Mouse (Mus musculus) embryonic stem cell, embryonic (primary cell): ENCODE measurements around the gene Ip6k1.

Experiments used
- CTCF ChIA-PET, 4 experiments: fragments of 300-600 bp in 2 of 4; fragments of 350-600 bp in 2 of 4; sonication (Branson Sonifier 250); formaldehyde crosslinking; loops; one replicate each; lab custom pipeline; 2022; ENCODE audit warnings: inconsistent platforms in 2 of 4; lab: Charles Lee
- POLR2A ChIA-PET, 4 experiments: fragments of 300-600 bp in 2 of 4; fragments of 350-600 bp in 2 of 4; sonication (Branson Sonifier 250); formaldehyde crosslinking; loops; one replicate each; lab custom pipeline; 2022; ENCODE audit warnings: antibody characterized with exemption in 4 of 4, inconsistent platforms in 1 of 4; lab: Charles Lee

Gene Ip6k1

DNA sequence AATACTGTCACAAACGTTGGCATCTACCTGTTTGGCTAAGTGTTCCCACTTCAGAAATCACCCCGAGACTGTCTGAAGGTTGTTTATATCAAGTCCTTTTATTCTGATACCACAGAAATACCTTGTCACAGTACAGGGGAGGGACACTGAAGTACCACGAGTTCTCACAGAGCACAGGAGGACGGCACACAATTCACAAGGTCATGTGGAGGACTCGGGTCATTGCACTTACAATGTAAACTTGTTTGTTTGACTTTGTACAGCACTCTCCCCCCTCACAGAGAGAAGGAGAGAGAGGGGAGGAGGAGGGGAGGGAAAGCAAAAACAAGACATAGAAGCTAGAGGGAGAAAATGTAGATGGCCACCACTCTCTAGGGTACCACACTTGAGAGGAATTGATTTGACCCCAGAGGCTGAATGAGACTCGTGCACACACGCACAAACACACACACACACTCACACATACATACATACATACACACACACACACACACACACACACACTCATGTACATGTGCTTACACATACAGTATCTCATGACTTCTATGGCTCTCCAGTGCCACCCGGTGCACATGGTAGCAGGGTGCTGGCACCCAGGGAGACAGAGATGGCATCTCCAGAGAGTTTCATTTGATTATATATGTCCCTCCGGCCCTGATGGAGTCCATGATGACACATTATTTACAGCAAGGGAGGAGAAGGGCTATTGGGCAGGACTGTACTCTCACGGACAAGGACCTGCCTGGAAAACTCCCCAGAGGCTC lies 93.8 kb downstream of the Ip6k1 start:
- CTCF ChIA-PET, result interaction anchor here (0.6 to 3.5 kb wide), 51 partner anchors 9 to 1348 kb away, joined by 3 to 52 read pairs (median 7); partner anchors contain the start of genes Mst1 (in 2 of the 4), Amigo3 (in 1 of the 4), Bsn (in 1 of the 4) and Sema3f (in 1 of the 4)
- POLR2A ChIA-PET, result interaction anchor here (0.6 to 3.1 kb wide), 47 partner anchors 8 to 1021 kb away, joined by 3 to 34 read pairs (median 6); partner anchors contain the start of genes Amigo3 (in 2 of the 4), Dag1 (in 2 of the 4), Mst1 (in 2 of the 4) and 1700102P08Rik (in 1 of the 4)
